Mouse (Mus musculus) forebrain, embryonic 11.5 days (tissue): Measurements from ENCODE around the gene Vmn2r23. TPM values are rescaled to one million over a fixed set of nuclear protein-coding genes. Genes with fewer than 3 reads are reported as not detected.

Source experiments
- polyA plus RNA-seq: library from polyadenylated mRNA; unstranded; fragments of >200 nt; fragmentation: Nextera tagmentation; extraction: Ambion mirVana; gene quantifications from 2 replicates; pipeline ENCODE4 v1.2.1, GENCODE M21; 2014

Gene Vmn2r23
- polyA plus RNA-seq, 1 experiment from 2014 or later, result not detected

Other genes with a start within 250 kb of the Vmn2r23 start
- gene Vmn2r21, start 169.3 kb upstream of the Vmn2r23 start, polyA plus RNA-seq, result not detected in 2 replicates
- not detected in 2 replicates for gene Vmn2r22, start 51.9 kb upstream of the Vmn2r23 start, polyA plus RNA-seq
- gene Vmn2r24, start 76.2 kb downstream of the Vmn2r23 start, polyA plus RNA-seq, result not detected in 2 replicates
- not detected in 2 replicates for gene Vmn2r25, start 150.8 kb downstream of the Vmn2r23 start, polyA plus RNA-seq